Mouse (Mus musculus): ENCODE measurements around the gene A930002H24Rik. TPM values are rescaled to one million over a fixed set of nuclear protein-coding genes. Genes with fewer than 3 reads are reported as not detected.

The A930002H24Rik gene
- polyA plus RNA-seq, 1 experiment from 2014 or later = 5.4 TPM

- TF ChIP-seq EP300 (IDR thresholded peaks at IDR 0.05) (no peak), CTCF (IDR thresholded peaks at IDR 0.05) (0 out of 2 replicates have a peak, but pooled peaks have one; percentile 22)
- Histone ChIP-seq H3K27me3 (replicated peaks; ENCODE audit: insufficient read depth, low read length) (no peaks in the 10 kb centered on the region), H3K4me1 (ENCODE audit: insufficient read depth, low read depth, low read length) (no peaks in the 10 kb centered on the region), H3K4me3 (ENCODE audit: low read depth, low read length) (no peak overlapping the region), H3K9ac (replicated peaks; ENCODE audit: low read depth) (no peak overlapping the region), H3K9me3 (ENCODE audit: low read length) (no peaks in the 10 kb centered on the region), H3K4me2 (replicated peaks; ENCODE audit: low read depth, low read length) (no peak overlapping the region), H3K27ac (ENCODE audit: low read length) (no peak overlapping the region), H3K36me3 (ENCODE audit: insufficient read depth, low read length) (no peaks in the 10 kb centered on the region)
- ATAC-seq (no peak), DNase-seq (ENCODE audit: low spot score) (no peak)
- 93% methylated on average over 3 of the region's 3 CpGs for WGBS
Observed at GRCm38 (mm10) chr17:63839636-63840269, 23.8 kb downstream of the A930002H24Rik start.

GRCm38 (mm10) chr17:63838144-63838543 is 25.4 kb downstream of the A930002H24Rik start:
- no peaks in the 10 kb centered on the region for H3K27me3 ChIP-seq (replicated peaks; ENCODE audit: insufficient read depth, low read length)
- H3K4me2 ChIP-seq (replicated peaks; ENCODE audit: low read depth, low read length) = no peak overlapping the region
- 83% methylated on average over 8 of the region's 8 CpGs for WGBS
- no peak overlapping the region for H3K9ac ChIP-seq (replicated peaks; ENCODE audit: low read depth)
- ATAC-seq (no peak), DNase-seq (ENCODE audit: low spot score) (no peak)
- no peaks in the 10 kb centered on the region for H3K4me1 ChIP-seq (ENCODE audit: insufficient read depth, low read depth, low read length)
- TF ChIP-seq CTCF (IDR thresholded peaks at IDR 0.05) (no peak), EP300 (IDR thresholded peaks at IDR 0.05) (no peak)
- no peak overlapping the region for H3K27ac ChIP-seq (ENCODE audit: low read length)
- H3K36me3 ChIP-seq (ENCODE audit: insufficient read depth, low read length) = no peaks in the 10 kb centered on the region
- no peaks in the 10 kb centered on the region for H3K9me3 ChIP-seq (ENCODE audit: low read length)
- no peak overlapping the region for H3K4me3 ChIP-seq (ENCODE audit: low read depth, low read length)

GRCm38 (mm10) chr17:63836641-63837040 is 26.9 kb downstream of the A930002H24Rik start:
- H3K9ac ChIP-seq (replicated peaks; ENCODE audit: low read depth) = no peak overlapping the region
- no peaks in the 10 kb centered on the region for H3K27me3 ChIP-seq (replicated peaks; ENCODE audit: insufficient read depth, low read length)
- H3K27ac ChIP-seq (ENCODE audit: low read length) = no peak overlapping the region
- H3K4me1 ChIP-seq (ENCODE audit: insufficient read depth, low read depth, low read length) = no peaks in the 10 kb centered on the region
- ATAC-seq (no peak), DNase-seq (ENCODE audit: low spot score) (no peak)
- no peaks in the 10 kb centered on the region for H3K36me3 ChIP-seq (ENCODE audit: insufficient read depth, low read length)
- H3K9me3 ChIP-seq (ENCODE audit: low read length) = no peaks in the 10 kb centered on the region
- WGBS = 75% methylated on average over 8 of the region's 8 CpGs
- TF ChIP-seq EP300 (IDR thresholded peaks at IDR 0.05) = no peak
- TF ChIP-seq CTCF (IDR thresholded peaks at IDR 0.05) = no peak
- no peak overlapping the region for H3K4me3 ChIP-seq (ENCODE audit: low read depth, low read length)
- no peak overlapping the region for H3K4me2 ChIP-seq (replicated peaks; ENCODE audit: low read depth, low read length)

GRCm38 (mm10) chr17:63836223-63836622 is 27.4 kb downstream of the A930002H24Rik start:
- H3K9me3 ChIP-seq (ENCODE audit: low read length) = no peaks in the 10 kb centered on the region
- H3K4me3 ChIP-seq (ENCODE audit: low read depth, low read length) = no peak overlapping the region
- H3K9ac ChIP-seq (replicated peaks; ENCODE audit: low read depth) = no peak overlapping the region
- ATAC-seq (no peak), DNase-seq (ENCODE audit: low spot score) (no peak)
- no peak overlapping the region for H3K27ac ChIP-seq (ENCODE audit: low read length)
- 85% methylated on average over 2 of the region's 2 CpGs for WGBS
- H3K4me1 ChIP-seq (ENCODE audit: insufficient read depth, low read depth, low read length) = no peaks in the 10 kb centered on the region
- no peaks in the 10 kb centered on the region for H3K36me3 ChIP-seq (ENCODE audit: insufficient read depth, low read length)
- no peak overlapping the region for H3K4me2 ChIP-seq (replicated peaks; ENCODE audit: low read depth, low read length)
- TF ChIP-seq EP300 (IDR thresholded peaks at IDR 0.05) = no peak
- H3K27me3 ChIP-seq (replicated peaks; ENCODE audit: insufficient read depth, low read length) = no peaks in the 10 kb centered on the region

- Histone ChIP-seq H3K9ac (replicated peaks; ENCODE audit: low read depth) (no peak overlapping the region), H3K4me1 (ENCODE audit: insufficient read depth, low read depth, low read length) (no peaks in the 10 kb centered on the region), H3K27me3 (replicated peaks; ENCODE audit: insufficient read depth, low read length) (no peaks in the 10 kb centered on the region), H3K36me3 (ENCODE audit: insufficient read depth, low read length) (no peaks in the 10 kb centered on the region), H3K9me3 (ENCODE audit: low read length) (no peaks in the 10 kb centered on the region), H3K27ac (ENCODE audit: low read length) (no peak overlapping the region), H3K4me3 (ENCODE audit: low read depth, low read length) (no peak overlapping the region), H3K4me2 (replicated peaks; ENCODE audit: low read depth, low read length) (no peak overlapping the region)
- TF ChIP-seq CTCF (IDR thresholded peaks at IDR 0.05) (no peak), EP300 (IDR thresholded peaks at IDR 0.05) (no peak)
- 64% methylated on average over 4 of the region's 4 CpGs for WGBS
- ATAC-seq = no peak
- no peak for DNase-seq (ENCODE audit: low spot score)
Observed at GRCm38 (mm10) chr17:63831550-63831949, 32.0 kb downstream of the A930002H24Rik start.

GRCm38 (mm10) chr17:63828561-63829332 is 34.8 kb downstream of the A930002H24Rik start:
- Histone ChIP-seq H3K4me3 (ENCODE audit: low read depth, low read length) (no peak overlapping the region), H3K4me1 (ENCODE audit: insufficient read depth, low read depth, low read length) (no peaks in the 10 kb centered on the region), H3K27ac (ENCODE audit: low read length) (no peak overlapping the region), H3K4me2 (replicated peaks; ENCODE audit: low read depth, low read length) (no peak overlapping the region), H3K9me3 (ENCODE audit: low read length) (no peaks in the 10 kb centered on the region), H3K27me3 (replicated peaks; ENCODE audit: insufficient read depth, low read length) (no peaks in the 10 kb centered on the region), H3K36me3 (ENCODE audit: insufficient read depth, low read length) (no peaks in the 10 kb centered on the region), H3K9ac (replicated peaks; ENCODE audit: low read depth) (no peak overlapping the region)
- TF ChIP-seq EP300 (IDR thresholded peaks at IDR 0.05) = no peak
- TF ChIP-seq CTCF (IDR thresholded peaks at IDR 0.05) = no peak
- DNase-seq (ENCODE audit: low spot score) (no peak), ATAC-seq (no peak)
- WGBS = 43% methylated on average over 5 of the region's 5 CpGs
